Mouse (Mus musculus) thymus, adult 2 months (tissue): ENCODE results near the gene Zfp488. TPM values are rescaled to one million over a fixed set of nuclear protein-coding genes. Genes with fewer than 3 reads are reported as not detected.

Experiments
- DNase-seq: peaks from one replicate; pipeline ENCODE4 v3.0.0; 2021
- H3K27ac ChIP-seq: fragments of 200-500 bp; 2 replicates; pipeline ENCODE4 v1.5.1; 2012; ENCODE audit warnings: low read length, control low read depth; ENCODE audit not compliant: control insufficient read depth, insufficient read depth
- H3K27me3 ChIP-seq: fragments of 200-500 bp; 2 replicates; pipeline ENCODE4 v1.6.1; 2012; ENCODE audit warnings: mild to moderate bottlenecking, low read length, moderate library complexity, mixed read lengths; ENCODE audit not compliant: control insufficient read depth, insufficient read depth
- H3K36me3 ChIP-seq: fragments of 200-500 bp; 2 replicates; pipeline ENCODE4 v1.6.1; 2012; ENCODE audit warnings: mild to moderate bottlenecking, low read length, moderate library complexity; ENCODE audit not compliant: control insufficient read depth, insufficient read depth
- H3K4me1 ChIP-seq: fragments of 200-500 bp; replicated peaks from 2 replicates; pipeline ENCODE4 v1.6.1; 2012; ENCODE audit warnings: low read length; ENCODE audit not compliant: control insufficient read depth, insufficient read depth
- H3K4me3 ChIP-seq: fragments of 200-500 bp; 2 replicates; pipeline ENCODE4 v1.5.1; 2012; ENCODE audit warnings: mild to moderate bottlenecking, low read length, control low read depth, moderate library complexity; ENCODE audit not compliant: control insufficient read depth, insufficient read depth
- CTCF ChIP-seq: fragments of 200-500 bp; IDR thresholded peaks from 2 replicates; pipeline ENCODE4 v1.5.1; 2012; ENCODE audit warnings: mild to moderate bottlenecking, control low read depth, low read length, moderate library complexity, borderline replicate concordance; ENCODE audit not compliant: control insufficient read depth, poor library complexity, insufficient read depth; ENCODE audit errors: extremely low read depth
- POLR2A ChIP-seq: fragments of 200-500 bp; IDR thresholded peaks from 2 replicates; pipeline ENCODE4 v1.6.1; 2012; ENCODE audit warnings: mild to moderate bottlenecking, low read length, control low read depth, moderate library complexity; ENCODE audit not compliant: control insufficient read depth, poor library complexity, insufficient read depth; ENCODE audit errors: extremely low read depth
- WGBS: fragments of 180-500 bp; shearing (Covaris S2); methylation state at CpG from one replicate; pipeline ENCODE4 v1.1.7; 2018; 5-methylcytosine and 5-hydroxymethylcytosine counted together
- polyA plus RNA-seq: library from polyadenylated mRNA; depleted of rRNA; stranded (reverse); fragments of >200 nt; gene quantifications from 2 replicates; pipeline ENCODE4 v1.2.3, GENCODE M21; 2012

Zfp488 gene
- polyA plus RNA-seq, 1 experiment: not detected

DNA sequence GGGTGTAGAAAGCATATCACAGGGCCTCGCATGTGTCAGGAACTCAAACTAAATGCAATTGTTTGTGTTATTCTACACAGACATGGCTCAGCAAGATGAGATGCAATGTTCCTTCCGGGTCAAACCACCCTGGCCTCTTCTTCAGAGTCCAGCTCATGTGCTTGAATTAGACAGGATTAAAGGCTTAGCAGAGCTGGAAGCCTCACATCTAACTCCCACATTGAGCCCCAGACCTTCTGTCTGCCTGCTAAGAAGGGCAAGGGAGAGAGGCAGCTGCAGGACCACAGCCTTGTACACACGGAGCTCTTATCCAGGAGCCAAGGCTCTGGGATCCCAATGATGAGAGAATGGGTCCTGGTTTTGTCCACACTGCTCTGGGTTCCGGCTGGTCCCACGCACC lies 24.8 kb downstream of the Zfp488 start, which contains the start of gene Rbp3:
Rbp3 (plus strand) TSS at position 243 of the 400 bp plus-strand sequence.
- Histone ChIP-seq H3K4me3 (no peak within 1 kb of the TSS), H3K27me3 (no peaks in the 10 kb centered on the region), H3K4me1 (no peaks in the 10 kb centered on the region), H3K27ac (no peak within 1 kb of the TSS), H3K36me3 (no peaks in the 10 kb centered on the region)
- no peak for TF ChIP-seq CTCF
- TF ChIP-seq POLR2A: no peak
- DNase-seq: no peak
- 91% methylated on average over 5 of the region's 5 CpGs for WGBS

DNA sequence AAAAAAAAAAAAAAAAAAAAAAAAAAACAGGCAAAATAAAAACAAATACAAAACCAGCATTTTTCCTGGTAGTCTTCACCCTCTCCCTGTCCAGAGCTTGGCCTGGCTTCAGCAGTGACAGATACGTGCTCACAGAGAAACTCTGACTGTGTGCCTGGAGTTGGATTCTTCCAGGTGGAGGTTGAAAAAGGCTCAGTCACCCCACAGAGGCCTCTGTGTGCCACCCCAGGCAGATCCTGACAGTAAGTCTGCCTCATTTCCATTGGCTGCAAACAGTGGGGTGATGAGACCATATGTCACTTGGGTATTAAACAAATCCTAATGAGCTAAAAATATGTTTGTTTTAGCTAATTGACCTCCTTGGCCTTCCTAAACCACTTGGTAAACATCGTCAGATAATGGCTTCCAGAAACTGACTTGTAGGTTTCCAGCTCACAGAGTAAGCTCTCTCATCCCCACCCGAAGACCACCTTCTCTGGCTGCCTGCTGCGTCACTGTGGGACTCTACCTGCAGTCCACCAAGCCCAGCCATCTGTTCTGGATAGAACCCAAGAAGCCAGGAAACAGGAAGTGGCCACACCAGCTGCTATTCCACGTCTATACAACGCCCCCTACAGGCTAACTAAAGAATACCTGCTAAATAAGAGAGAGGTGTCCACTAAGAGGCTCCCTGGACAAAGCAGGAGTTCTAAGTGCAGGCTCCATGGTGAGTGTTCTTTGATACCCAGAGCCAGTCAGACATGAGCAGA lies 26.2 kb downstream of the Zfp488 start:
- no peak for DNase-seq
- Histone ChIP-seq H3K4me3 (no peak overlapping the region), H3K4me1 (no peaks in the 10 kb centered on the region), H3K27ac (no peak overlapping the region), H3K27me3 (no peaks in the 10 kb centered on the region), H3K36me3 (no peaks in the 10 kb centered on the region)
- no peak for TF ChIP-seq CTCF
- TF ChIP-seq POLR2A: no peak
- 54% methylated on average over 6 of the region's 6 CpGs for WGBS

DNA sequence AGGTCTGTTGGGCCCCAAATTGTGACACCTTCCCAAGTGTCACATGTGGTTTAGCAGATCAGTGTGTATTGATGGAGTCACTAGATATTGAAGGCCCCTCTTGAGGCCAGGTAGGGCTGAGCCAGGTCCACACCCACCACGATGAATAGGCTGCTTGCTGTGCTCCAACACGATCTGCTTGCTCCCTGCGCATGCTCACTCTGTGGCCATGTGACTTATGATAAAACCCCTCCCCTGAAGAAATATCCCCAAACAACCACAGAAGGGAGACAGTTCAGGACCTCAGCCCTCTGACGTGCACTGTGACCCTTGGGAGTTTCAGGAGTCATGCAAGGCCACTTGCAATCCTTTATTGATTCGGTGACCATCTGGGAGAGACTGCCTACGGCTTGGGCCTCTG lies 32.4 kb downstream of the Zfp488 start:
- DNase-seq: no peak
- Histone ChIP-seq H3K27me3 (no peaks in the 10 kb centered on the region), H3K4me3 (no peak overlapping the region), H3K4me1 (no peaks in the 10 kb centered on the region), H3K36me3 (no peaks in the 10 kb centered on the region), H3K27ac (no peak overlapping the region)
- TF ChIP-seq POLR2A: no peak
- no peak for TF ChIP-seq CTCF
- 63% methylated on average over 6 of the region's 6 CpGs for WGBS

DNA sequence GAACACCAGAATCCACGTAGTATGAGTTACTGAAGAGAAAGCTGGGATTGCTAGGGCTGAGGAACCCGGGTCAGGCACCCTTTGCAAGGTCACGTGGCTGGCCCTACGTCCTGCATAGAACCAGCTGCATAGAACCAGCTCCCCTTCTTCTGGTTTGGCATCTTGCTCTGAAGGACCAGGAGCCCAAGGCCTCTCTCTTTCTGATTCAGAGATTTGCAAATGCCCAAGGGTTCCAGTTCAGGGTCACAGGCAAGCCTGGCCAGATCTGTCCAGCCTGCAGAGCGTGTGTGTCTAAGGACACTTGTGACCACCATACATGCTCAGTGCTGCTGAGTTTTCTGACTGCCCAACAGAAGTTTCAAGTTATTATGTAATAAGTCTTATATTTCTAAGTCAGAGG lies 36.3 kb downstream of the Zfp488 start:
- no peaks in the 10 kb centered on the region for H3K27me3 ChIP-seq
- H3K4me1 ChIP-seq: no peaks in the 10 kb centered on the region
- H3K36me3 ChIP-seq: no peaks in the 10 kb centered on the region
- TF ChIP-seq POLR2A: no peak
- no peak for TF ChIP-seq CTCF
- no peak overlapping the region for H3K4me3 ChIP-seq
- H3K27ac ChIP-seq: no peak overlapping the region
- DNase-seq: no peak
- WGBS: 79% methylated on average over 5 of the region's 5 CpGs

DNA sequence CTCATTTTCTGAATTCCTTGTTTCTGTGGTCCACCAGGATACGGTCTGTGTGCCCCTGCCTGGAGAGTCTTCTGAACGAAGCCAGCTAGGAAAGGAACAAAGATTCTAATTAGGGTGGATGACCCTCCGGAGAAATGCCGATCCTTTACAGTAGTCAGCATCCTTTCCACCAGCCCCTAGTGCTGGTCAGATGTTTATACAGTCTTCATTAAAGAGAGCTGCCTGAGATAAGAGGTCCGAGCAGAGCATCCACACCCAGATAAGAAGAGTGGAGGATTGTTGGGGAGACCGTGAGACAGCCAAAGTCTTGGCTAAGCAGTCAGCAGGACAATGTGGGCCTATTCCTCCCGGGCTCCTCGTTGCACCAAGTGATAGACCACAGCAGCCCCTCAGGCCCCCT lies 37.8 kb downstream of the Zfp488 start, which contains the start of gene Gdf2:
Gdf2 (plus strand) TSS at position 301 of the 400 bp plus-strand sequence.
- 85% methylated on average over 8 of the region's 8 CpGs for WGBS

DNA sequence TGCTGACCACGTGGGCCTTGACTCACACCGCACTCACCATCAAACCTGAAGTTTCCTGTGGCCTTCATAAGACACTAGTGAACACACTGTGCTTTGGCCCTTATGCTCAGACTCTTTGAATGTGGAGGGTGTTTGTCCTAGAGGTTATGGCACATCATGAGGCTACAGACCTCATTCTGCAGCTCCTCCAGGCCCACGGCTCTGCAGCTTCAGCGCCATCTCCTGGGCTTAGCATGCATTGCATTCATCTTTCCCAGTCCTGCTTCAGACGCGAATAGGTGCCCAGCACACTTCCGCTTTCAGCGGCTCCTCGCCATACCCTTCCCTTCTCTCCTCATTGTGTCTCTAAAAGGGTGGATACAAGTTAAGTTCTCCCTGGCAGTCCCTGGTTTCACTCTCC lies 39.4 kb downstream of the Zfp488 start:
- no peak for TF ChIP-seq CTCF
- TF ChIP-seq POLR2A: no peak
- no peak overlapping the region for H3K27ac ChIP-seq
- H3K4me1 ChIP-seq: no peaks in the 10 kb centered on the region
- no peak for DNase-seq
- H3K27me3 ChIP-seq: no peaks in the 10 kb centered on the region
- no peak overlapping the region for H3K4me3 ChIP-seq
- WGBS: 26% methylated on average over 9 of the region's 9 CpGs
- H3K36me3 ChIP-seq: no peaks in the 10 kb centered on the region

More for the DNA sequence above, 37.8 kb downstream of the Zfp488 start, which contains the start of gene Gdf2:
- Histone ChIP-seq H3K27ac (no peak within 1 kb of the TSS), H3K4me1 (no peaks in the 10 kb centered on the region), H3K4me3 (no peak within 1 kb of the TSS), H3K36me3 (no peaks in the 10 kb centered on the region), H3K27me3 (no peaks in the 10 kb centered on the region)
- no peak for TF ChIP-seq POLR2A
- DNase-seq: no peak

DNA sequence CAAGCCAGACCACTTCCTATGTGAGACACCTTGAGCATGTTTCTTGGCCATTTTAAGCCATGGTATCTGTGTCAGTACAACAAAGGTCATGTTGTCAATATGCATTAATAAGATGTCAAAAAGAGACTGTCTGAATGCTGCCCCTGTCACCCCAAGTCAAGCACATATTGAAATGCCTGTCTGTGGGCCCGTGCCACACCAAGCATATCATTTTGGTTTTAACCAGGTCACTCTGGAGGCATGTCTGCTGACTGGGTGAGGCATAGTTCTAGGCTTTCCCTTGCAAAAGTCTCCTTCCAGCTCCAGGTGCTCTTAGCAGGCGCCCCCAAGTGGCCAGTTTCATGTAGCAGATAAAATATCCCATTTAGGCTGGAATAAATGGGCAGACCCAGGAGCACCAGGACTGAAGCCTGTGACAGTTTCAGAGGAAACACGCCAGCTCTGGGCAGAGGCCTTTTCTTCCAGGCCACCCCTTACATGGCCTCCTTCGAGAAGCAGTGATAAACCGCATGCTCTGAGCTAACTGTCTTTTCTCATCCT lies 44.7 kb downstream of the Zfp488 start:
- no peak for DNase-seq
- TF ChIP-seq POLR2A: no peak
- no peak for TF ChIP-seq CTCF
- 39% methylated on average over 5 of the region's 5 CpGs for WGBS
- no peak overlapping the region for H3K27ac ChIP-seq
- H3K4me1 ChIP-seq: no peaks in the 10 kb centered on the region
- H3K36me3 ChIP-seq: no peaks in the 10 kb centered on the region
- H3K27me3 ChIP-seq: no peaks in the 10 kb centered on the region
- H3K4me3 ChIP-seq: no peak overlapping the region
